Mouse (Mus musculus): ENCODE results near the gene Ppp3cb. TPM values are rescaled to one million over a fixed set of nuclear protein-coding genes. Genes with fewer than 3 reads are reported as not detected.
"Not testable (repeated sequence)": the region's sequence is repeated elsewhere in the genome, so short reads cannot be mapped to it uniquely, and the experiment has no call there.

Gene Ppp3cb
- total RNA-seq (2021) = 100 to 1,000 TPM; 267 to 280 TPM
- long read RNA-seq, experiment 1, transcript Ppp3cb-205 (14 exons, 3,298 nt) = minor isoform, 46 of 129 reads
- long read RNA-seq, experiment 1, transcript Ppp3cb-202 (14 exons, 3,831 nt) = major isoform, 49 of 129 reads
- long read RNA-seq, experiment 1, partial matches to known transcripts = 10 of 129 reads
- long read RNA-seq, experiment 1, other reads (novel, unspliced or antisense) = 19 of 129 reads
- long read RNA-seq, experiment 2, transcript Ppp3cb-205 (14 exons, 3,298 nt) = major isoform, 40 of 93 reads
- long read RNA-seq, experiment 2, transcript Ppp3cb-202 (14 exons, 3,831 nt) = minor isoform, 21 of 93 reads
- long read RNA-seq, experiment 2, partial matches to known transcripts = 6 of 93 reads
- long read RNA-seq, experiment 2, other reads (novel, unspliced or antisense) = 21 of 93 reads

DNA sequence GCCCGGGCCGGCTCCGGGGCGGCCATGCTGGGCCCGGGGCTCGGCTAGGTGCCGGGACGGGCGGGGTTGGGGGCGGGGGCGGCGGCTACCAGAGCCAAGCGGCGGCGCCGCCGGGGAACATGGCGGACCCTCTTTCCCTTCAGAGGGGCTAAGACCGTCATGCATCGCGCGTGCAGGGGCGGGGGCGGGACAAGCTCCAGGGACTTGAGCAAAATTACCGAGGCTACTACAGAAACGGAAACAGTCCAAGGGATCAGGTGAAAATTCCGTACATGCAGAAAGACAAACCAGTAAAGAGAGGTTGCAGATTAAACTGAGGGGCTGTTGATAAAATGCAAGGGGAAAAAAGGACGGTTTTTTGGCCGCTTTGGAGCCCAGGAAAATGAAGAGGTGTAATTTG lies at the start of gene Ppp3cb:
Gene Ppp3cb, minus strand, starts transcription at position 159 of the 400 bp plus-strand sequence.
- Histone ChIP-seq H3K27ac (peak within 1 kb of the TSS; percentile 95), H3K4me3 (peak within 1 kb of the TSS; percentile 70)
- TF ChIP-seq CTCF (IDR thresholded peaks at IDR 0.05) = no peak
- intact Hi-C loops (cut with DNase I) = loop anchor here (5.0 kb wide), 1 partner anchor 144 kb away; no protein-coding TSS in a partner anchor
- peak; percentile 73 to 80 for DNase-seq (ENCODE audit: extremely low spot score in 1 of 2, low spot score in 2 of 2)

DNA sequence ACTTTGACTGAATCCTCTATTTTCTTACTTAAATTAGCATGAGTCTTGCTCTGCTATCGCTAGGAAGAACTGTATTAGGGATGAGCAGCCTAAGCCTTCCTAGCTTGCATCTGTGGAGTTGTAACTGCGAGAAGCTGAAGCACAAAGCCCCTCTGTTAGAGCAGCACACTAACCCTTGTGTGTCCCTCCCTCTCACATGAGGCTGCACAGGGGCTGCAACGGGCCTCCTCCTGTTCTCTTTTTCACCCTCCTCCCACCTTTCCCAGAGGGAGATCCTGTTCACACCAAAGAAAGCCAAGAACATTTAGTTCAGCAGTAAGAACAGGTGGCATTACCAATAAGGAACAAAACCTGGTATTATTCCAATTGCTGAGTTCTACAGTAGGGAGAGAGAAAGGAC lies 49.4 kb upstream of the Ppp3cb start:
- peak overlapping the region; percentile 85 for H3K27ac ChIP-seq
- intact Hi-C loops (cut with DNase I) = loop anchor here (2.0 kb wide), 1 partner anchor 21 kb away; no protein-coding TSS in a partner anchor
- peak; percentile 38 to 49 for DNase-seq (ENCODE audit: extremely low spot score in 1 of 2, low spot score in 2 of 2)
- no peak overlapping the region for H3K4me3 ChIP-seq
- TF ChIP-seq CTCF (IDR thresholded peaks at IDR 0.05) = no peak

DNA sequence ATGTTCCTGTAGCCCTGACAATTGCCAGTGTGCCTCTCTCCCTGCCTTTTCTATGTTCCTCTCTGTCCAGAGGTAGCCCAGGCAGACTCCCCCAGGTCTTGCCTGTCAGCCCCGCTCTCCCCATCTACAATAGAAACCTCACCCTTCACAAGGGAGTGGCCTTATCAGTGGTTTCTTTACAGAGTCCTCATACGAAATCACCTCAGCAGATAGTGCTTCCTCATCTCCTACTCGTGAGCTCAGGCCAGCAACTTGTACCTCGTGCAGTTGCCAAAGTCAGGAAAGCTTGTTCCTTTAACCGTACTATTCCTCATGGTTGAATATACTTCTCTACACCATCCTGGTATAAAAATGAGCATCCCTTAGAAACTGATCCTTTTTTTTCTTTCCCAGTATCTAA lies 41.1 kb upstream of the Ppp3cb start:
- no peak for TF ChIP-seq CTCF (IDR thresholded peaks at IDR 0.05)
- Histone ChIP-seq H3K4me3 (no peak overlapping the region), H3K27ac (no peak overlapping the region)
- intact Hi-C loops (cut with DNase I) = no loop called here
- DNase-seq (ENCODE audit: extremely low spot score in 1 of 2, low spot score in 2 of 2) = no peak

DNA sequence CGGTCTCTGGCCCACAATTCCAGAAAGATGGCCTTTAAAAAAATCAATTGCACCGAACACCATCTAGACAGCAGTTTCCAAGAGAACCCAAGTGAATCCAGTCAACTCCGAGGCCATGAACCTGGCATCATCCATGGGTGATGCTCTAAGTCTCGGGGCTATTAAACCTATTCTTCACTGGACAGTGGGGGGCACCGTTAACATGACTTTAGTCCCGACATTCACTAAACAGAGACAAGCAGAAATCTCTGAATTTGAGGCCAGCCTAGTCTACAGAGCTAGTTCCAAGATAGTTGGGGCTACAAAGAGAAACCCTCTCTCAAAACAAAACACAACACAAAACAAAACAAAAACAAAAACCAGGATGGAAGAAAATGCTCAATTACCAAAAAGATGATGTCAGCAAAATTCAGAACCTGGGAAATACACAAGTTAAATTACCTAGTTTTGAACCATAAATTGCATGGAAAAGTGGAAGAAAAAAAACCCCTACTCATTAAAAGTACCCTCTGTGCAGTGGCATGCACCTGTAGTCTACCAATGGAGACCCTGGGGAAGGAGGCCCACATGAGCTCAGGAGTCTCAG lies 32.5 kb upstream of the Ppp3cb start:
- TF ChIP-seq CTCF (IDR thresholded peaks at IDR 0.05) = no peak; the same call in 1 of the 2 replicates
- intact Hi-C loops (cut with DNase I) = loop anchor here (5.0 to 10.0 kb wide), 3 partner anchors 43 to 286 kb away; partner anchors contain the start of gene Usp54

DNA sequence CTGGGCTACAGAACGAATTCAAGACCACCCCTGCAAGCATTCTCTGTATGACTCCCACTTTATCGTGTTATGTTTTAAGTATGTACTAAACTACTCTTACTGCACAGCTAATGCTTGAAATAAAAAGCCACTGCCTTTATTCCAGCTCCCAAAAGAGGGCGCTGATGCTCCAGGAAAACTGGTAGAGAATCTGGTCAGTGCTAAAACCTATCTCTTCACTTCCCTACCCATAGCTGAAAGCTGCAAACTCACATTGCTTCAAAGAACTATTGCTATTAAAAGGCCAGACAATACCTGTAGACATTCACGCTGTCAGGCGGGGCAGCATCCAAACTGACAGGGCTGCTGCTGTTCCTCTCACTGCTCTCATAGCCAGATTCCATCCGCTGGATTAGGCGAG lies 29.8 kb upstream of the Ppp3cb start:
- TF ChIP-seq CTCF (IDR thresholded peaks at IDR 0.05) = peak; percentile 88
- intact Hi-C loops (cut with DNase I) = loop anchor here (1.0 to 10.0 kb wide), 4 partner anchors 46 to 289 kb away; partner anchors contain the start of gene Usp54
- DNase-seq (ENCODE audit: extremely low spot score in 1 of 2, low spot score in 2 of 2) = peak; percentile 70 to 74
- Histone ChIP-seq H3K27ac (peak overlapping the region; percentile 49), H3K4me3 (no peak overlapping the region)

More for the DNA sequence above, 32.5 kb upstream of the Ppp3cb start:
- Histone ChIP-seq H3K27ac (no peak overlapping the region), H3K4me3 (no peak overlapping the region)
- no peak for DNase-seq (ENCODE audit: extremely low spot score in 1 of 2, low spot score in 2 of 2)

DNA sequence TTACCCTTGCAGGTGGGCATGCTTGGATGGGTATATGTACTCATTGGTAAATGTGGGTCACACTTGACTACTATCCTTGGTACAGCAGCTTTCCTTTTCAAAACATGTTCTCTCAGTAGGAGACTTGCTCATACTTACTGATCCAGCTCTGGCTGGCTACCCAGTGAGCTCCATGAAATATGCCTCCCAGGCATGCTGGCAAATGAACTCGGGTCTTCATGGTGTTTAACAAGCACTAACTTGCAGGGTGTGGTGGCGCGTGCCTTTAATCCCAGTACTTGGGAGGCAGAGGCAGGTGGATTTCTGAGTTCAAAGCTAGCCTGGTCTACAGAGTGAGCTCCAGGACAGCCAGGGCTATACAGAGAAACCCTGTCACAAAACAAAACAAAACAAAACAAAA lies 26.8 kb upstream of the Ppp3cb start:
- intact Hi-C loops (cut with DNase I) = loop anchor here (10.0 kb wide), 1 partner anchor 292 kb away; no protein-coding TSS in a partner anchor

DNA sequence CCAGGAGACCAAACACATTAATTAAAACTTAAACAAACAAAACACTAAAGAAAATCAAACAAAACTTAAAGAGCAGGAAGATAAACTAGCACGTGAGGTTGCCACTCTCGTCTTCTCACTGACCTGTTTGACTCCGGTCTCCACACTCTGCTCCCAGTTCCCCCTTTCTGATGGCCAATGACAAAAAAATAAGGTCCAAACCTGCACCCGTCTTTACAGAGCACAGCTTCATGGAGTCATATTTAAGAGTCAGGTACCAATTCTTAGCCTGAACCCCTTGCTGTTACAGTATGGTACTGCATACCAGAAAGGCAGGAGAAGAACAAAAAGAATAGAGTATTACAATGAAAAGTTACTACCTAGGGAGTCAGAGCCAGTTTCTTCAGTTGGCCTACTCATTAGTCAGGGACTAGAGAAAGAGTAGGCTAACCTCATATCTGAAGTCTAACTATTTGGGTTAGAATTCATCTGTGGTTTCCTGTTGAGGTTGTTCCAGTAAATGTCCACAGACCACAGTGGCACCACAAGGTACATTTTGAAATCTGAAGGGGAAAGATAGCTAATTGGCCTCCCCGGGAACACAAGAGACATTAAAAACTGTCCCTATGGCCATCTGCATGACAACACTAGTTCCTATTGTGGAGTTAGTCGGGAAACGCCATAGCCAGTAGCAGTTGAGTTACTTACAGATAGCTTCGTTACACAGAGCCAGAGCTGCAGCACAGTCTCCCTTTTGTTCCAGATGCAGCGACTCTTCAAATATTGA lies 19.1 kb upstream of the Ppp3cb start:
- no peak for DNase-seq (ENCODE audit: extremely low spot score in 1 of 2, low spot score in 2 of 2)
- intact Hi-C loops (cut with DNase I) = no loop called here
- TF ChIP-seq CTCF (IDR thresholded peaks at IDR 0.05) = no peak; the same call in 1 of the 2 replicates
- Histone ChIP-seq H3K4me3 (no peak overlapping the region), H3K27ac (no peak overlapping the region)

More for the DNA sequence above, 26.8 kb upstream of the Ppp3cb start:
- not testable (repeated sequence) for H3K4me3 ChIP-seq; H3K27ac ChIP-seq; DNase-seq (ENCODE audit: extremely low spot score in 1 of 2, low spot score in 2 of 2)

DNA sequence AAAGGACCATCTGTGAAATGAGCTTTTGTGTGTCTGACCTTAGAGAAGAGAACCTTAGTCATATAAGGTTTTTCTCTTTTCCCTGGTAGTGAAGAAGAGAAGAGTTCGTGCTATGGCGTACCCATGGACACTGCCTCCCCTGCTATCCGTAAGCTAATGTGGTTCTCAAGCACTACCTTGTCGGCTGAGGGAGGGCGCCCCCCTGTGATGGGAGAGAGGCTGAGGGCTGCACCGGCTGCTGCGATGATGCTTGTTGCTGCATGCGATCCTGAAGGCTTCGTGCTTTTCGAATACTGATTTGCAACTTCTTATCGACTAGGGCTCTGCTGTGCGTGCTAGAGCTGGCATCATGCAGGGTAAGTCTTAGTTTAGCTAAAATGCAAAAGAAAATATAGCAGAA lies 18.3 kb upstream of the Ppp3cb start:
- Histone ChIP-seq H3K4me3 (no peak overlapping the region), H3K27ac (no peak overlapping the region)
- DNase-seq (ENCODE audit: extremely low spot score in 1 of 2, low spot score in 2 of 2) = no peak
- TF ChIP-seq CTCF (IDR thresholded peaks at IDR 0.05) = peak; percentile 2; the same call in 1 of the 2 replicates
- intact Hi-C loops (cut with DNase I) = no loop called here

DNA sequence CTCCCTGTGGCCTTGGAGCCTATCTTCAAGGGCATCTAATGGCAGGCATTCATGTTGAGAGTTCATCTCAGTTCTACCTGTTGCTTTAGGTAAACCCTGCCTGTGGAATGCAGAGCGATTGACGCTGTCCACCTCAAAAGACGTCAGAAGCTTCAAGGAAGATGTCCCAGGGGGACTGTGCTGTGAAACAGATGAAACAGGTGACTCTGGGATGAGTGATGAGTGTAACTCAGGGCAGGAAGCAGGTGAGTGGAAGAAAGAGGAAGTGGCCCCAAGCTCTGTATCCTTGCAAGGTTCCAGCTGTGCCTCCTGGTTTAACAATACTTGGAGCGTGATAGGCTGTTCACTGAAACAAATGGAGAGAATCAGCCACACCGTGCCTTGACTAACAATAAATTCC lies 15.5 kb upstream of the Ppp3cb start:
- intact Hi-C loops (cut with DNase I) = no loop called here
- Histone ChIP-seq H3K27ac (no peak overlapping the region), H3K4me3 (no peak overlapping the region)
- no peak for DNase-seq (ENCODE audit: extremely low spot score in 1 of 2, low spot score in 2 of 2)
- no peak for TF ChIP-seq CTCF (IDR thresholded peaks at IDR 0.05)

DNA sequence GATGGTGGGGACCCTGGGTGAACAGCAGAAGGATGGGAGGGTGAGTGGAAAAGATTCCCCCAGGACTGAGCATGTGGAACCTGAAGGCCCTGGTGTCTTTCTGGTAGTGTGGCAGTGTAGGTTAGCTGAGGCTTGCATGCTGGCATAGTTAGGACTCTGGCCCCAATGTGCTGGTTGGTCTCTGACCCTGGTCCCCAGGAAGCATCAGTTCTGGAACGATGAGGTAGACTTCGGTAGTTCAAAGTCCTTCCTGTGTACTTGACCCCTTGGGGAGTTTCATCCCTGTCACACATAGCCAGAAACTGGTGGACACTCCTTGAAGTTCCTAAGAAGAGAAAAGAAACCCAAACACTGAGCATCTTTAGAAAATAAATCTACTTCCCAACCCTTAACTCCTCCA lies 3.8 kb upstream of the Ppp3cb start:
- intact Hi-C loops (cut with DNase I) = no loop called here
- Histone ChIP-seq H3K27ac (no peak overlapping the region), H3K4me3 (no peak overlapping the region)
- no peak for DNase-seq (ENCODE audit: extremely low spot score in 1 of 2, low spot score in 2 of 2)
- TF ChIP-seq CTCF (IDR thresholded peaks at IDR 0.05) = no peak

DNA sequence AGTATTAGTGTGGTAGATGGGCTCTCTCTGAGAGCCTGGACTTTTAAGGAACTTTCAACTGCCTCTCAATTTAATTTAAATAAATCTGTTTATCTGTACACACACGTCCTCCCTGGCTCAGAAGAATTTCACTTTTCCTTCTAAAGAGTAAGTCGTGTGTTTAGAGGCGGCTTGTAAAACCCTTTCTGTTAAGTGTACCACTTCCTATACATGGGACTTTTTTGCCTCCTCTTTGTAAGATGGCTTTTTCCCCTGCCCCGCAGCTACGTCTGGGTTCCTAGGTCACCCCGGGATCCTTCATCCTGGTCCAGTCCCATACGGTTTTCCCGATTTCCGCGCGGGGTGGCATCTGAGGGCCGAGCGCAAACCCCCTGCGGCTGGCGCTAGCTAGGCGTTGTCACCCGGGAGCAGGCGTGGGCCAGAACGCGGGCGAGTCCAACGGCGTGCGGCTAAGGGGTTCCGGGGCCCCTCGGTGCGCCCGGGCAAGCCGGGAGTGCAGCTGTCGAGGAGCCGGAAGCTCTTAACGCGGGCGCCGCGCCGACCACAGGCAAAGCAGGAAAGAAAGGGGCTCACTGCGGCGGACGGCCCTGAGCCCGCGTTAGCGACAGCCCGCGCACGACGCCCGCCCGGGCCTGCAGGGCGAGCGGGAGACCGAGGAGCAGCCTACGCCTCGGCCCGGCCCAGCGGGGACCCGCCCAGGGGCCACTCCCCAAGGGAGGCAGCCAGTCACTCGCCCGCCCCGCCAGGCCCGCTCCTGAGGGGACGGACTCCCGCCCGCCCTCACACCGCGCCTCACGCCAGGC lies 643 bp downstream of the Ppp3cb start:
- no peak for TF ChIP-seq CTCF (IDR thresholded peaks at IDR 0.05)
- Histone ChIP-seq H3K4me3 (peak overlapping the region; percentile 70), H3K27ac (peak overlapping the region; percentile 95)
- intact Hi-C loops (cut with DNase I) = loop anchor here (5.0 kb wide), 1 partner anchor 143 kb away; no protein-coding TSS in a partner anchor
- peak; percentile 84 to 85 for DNase-seq (ENCODE audit: extremely low spot score in 1 of 2, low spot score in 2 of 2)

All from left cerebral cortex, adult 2 months (tissue).